Mouse (Mus musculus): ENCODE data around the gene Agap3. TPM values are rescaled to one million over a fixed set of nuclear protein-coding genes. Genes with fewer than 3 reads are reported as not detected.

The Agap3 gene
- polyA plus RNA-seq, 1 experiment from 2014 or later = 72.0 TPM

DNA sequence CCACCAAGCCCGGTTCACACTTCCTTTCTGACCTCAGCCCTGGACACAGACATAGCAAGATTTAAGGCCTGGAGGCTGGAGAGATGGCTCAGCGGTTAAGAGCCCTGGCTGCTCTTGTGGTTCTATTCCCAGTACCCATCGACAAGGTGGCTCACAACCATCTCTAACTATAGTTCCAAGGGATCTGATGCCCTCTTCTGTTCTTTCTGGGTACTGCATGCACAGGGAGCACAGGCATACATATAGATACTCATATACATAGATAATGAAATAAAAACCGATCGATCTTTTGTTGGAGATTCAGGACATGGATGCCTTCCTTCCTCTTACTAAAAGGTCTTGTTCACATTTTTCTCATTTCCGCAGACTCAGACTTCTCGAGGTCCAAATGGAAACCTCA, 56.4 kb downstream of the Agap3 start:
- WGBS = 94% methylated on average over 7 of the region's 7 CpGs
- Histone ChIP-seq H3K27ac (ENCODE audit: low read depth, low read length) (no peak overlapping the region), H3K27me3 (ENCODE audit: control insufficient read depth, insufficient read depth, low read length) (no peaks in the 10 kb centered on the region), H3K9ac (ENCODE audit: low read length) (no peak overlapping the region), H3K4me2 (ENCODE audit: low read depth) (no peak overlapping the region), H3K4me1 (ENCODE audit: control insufficient read depth, insufficient read depth, low read length) (peaks cover 4% of the 10 kb centered on the region; the same call in 1 of the 2 replicates), H3K9me3 (ENCODE audit: control insufficient read depth, low read length) (no peaks in the 10 kb centered on the region), H3K4me3 (ENCODE audit: low read depth, low read length) (no peak overlapping the region), H3K36me3 (ENCODE audit: control insufficient read depth, insufficient read depth, low read length) (no peaks in the 10 kb centered on the region)
- ATAC-seq (ENCODE audit: insufficient read depth, low FRiP score, low TSS enrichment) (no peak), DNase-seq (ENCODE audit: low spot score) (no peak)

DNA sequence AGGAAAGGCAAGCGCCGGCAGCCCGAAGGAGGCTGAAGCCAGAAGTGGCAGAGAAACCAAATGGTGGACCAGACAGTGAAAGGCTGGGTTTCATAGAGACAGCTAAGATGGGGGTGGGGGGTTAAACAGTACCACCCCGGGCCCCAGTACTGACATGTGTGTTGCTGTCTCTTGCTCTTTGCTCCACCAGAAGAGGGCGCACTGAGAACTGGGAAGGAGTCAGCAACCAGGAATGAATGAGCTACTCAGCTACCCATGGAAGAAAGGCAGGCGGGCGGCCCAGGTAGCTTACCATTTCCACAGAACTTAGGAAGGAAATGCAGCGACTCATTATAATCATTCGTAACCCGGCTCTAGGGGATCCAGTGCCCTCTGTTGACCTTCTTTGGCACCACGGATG, 58.7 kb downstream of the Agap3 start:
- H3K4me3 ChIP-seq (ENCODE audit: low read depth, low read length) = no peak overlapping the region
- no peaks in the 10 kb centered on the region for H3K4me1 ChIP-seq (ENCODE audit: control insufficient read depth, insufficient read depth, low read length)
- no peak for ATAC-seq (ENCODE audit: insufficient read depth, low FRiP score, low TSS enrichment)
- no peaks in the 10 kb centered on the region for H3K27me3 ChIP-seq (ENCODE audit: control insufficient read depth, insufficient read depth, low read length)
- WGBS = 42% methylated on average over 11 of the region's 11 CpGs
- no peak overlapping the region for H3K9ac ChIP-seq (ENCODE audit: low read length)
- no peak for DNase-seq (ENCODE audit: low spot score)
- H3K27ac ChIP-seq (ENCODE audit: low read depth, low read length) = 0 out of 2 replicates have a peak overlapping the region, but pooled peaks have one; percentile 34
- no peaks in the 10 kb centered on the region for H3K9me3 ChIP-seq (ENCODE audit: control insufficient read depth, low read length)
- no peaks in the 10 kb centered on the region for H3K36me3 ChIP-seq (ENCODE audit: control insufficient read depth, insufficient read depth, low read length)
- no peak overlapping the region for H3K4me2 ChIP-seq (ENCODE audit: low read depth)

DNA sequence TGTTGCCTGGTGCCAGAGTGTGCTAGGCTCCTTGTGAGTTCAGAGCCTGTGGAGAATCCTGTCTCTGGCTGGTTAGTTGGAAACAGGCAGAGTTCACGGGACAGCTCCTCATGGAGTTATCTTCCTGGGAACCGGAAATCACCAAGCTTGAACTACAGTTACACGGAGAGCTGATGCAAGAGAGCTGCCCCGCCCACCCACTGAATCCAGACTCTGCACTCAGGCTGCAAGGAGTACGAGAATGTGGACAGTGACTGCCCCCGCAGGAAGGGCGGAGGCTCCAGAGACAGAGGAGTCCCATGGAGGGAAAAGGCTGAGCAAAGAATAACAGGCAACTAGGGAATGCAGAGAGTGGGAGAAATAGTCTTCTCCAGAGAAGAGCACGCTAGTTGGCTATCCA, 60.3 kb downstream of the Agap3 start:
- 58% methylated on average over 8 of the region's 8 CpGs for WGBS

DNA sequence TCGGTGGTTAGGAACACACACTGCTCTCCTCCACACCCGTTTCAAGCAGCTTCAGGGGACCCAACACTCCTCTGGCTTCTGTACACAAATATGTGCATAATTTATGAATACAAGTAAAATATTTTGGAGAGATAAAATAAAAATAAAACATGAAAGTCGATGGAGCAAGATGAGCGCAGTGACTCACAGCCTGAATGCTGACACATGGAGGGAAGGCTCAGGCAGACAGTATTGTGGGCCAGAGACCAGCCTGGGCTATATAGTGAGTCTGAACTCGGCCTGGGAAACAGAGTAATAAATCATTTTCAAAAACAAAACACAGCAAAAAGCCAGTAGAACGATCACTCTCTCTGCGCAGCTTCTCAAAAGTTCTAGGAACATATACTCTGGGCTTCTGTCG, 69.4 kb downstream of the Agap3 start:
- H3K27me3 ChIP-seq (ENCODE audit: control insufficient read depth, insufficient read depth, low read length) = peaks cover 30% of the 10 kb centered on the region
- no peak overlapping the region for H3K27ac ChIP-seq (ENCODE audit: low read depth, low read length)
- 62% methylated on average over 8 of the region's 8 CpGs for WGBS
- H3K9me3 ChIP-seq (ENCODE audit: control insufficient read depth, low read length) = no peaks in the 10 kb centered on the region
- no peak for DNase-seq (ENCODE audit: low spot score)
- no peak overlapping the region for H3K9ac ChIP-seq (ENCODE audit: low read length)
- H3K36me3 ChIP-seq (ENCODE audit: control insufficient read depth, insufficient read depth, low read length) = no peaks in the 10 kb centered on the region
- no peaks in the 10 kb centered on the region for H3K4me1 ChIP-seq (ENCODE audit: control insufficient read depth, insufficient read depth, low read length)
- no peak overlapping the region for H3K4me3 ChIP-seq (ENCODE audit: low read depth, low read length)
- no peak overlapping the region for H3K4me2 ChIP-seq (ENCODE audit: low read depth)
- no peak for ATAC-seq (ENCODE audit: insufficient read depth, low FRiP score, low TSS enrichment)

More for the DNA sequence above, 60.3 kb downstream of the Agap3 start:
- no peaks in the 10 kb centered on the region for H3K36me3 ChIP-seq (ENCODE audit: control insufficient read depth, insufficient read depth, low read length)
- no peak overlapping the region for H3K9ac ChIP-seq (ENCODE audit: low read length)
- no peaks in the 10 kb centered on the region for H3K4me1 ChIP-seq (ENCODE audit: control insufficient read depth, insufficient read depth, low read length)
- no peak overlapping the region for H3K27ac ChIP-seq (ENCODE audit: low read depth, low read length)
- H3K4me3 ChIP-seq (ENCODE audit: low read depth, low read length) = no peak overlapping the region
- no peaks in the 10 kb centered on the region for H3K27me3 ChIP-seq (ENCODE audit: control insufficient read depth, insufficient read depth, low read length)
- no peaks in the 10 kb centered on the region for H3K9me3 ChIP-seq (ENCODE audit: control insufficient read depth, low read length)
- no peak for ATAC-seq (ENCODE audit: insufficient read depth, low FRiP score, low TSS enrichment)
- H3K4me2 ChIP-seq (ENCODE audit: low read depth) = no peak overlapping the region
- no peak for DNase-seq (ENCODE audit: low spot score)

DNA sequence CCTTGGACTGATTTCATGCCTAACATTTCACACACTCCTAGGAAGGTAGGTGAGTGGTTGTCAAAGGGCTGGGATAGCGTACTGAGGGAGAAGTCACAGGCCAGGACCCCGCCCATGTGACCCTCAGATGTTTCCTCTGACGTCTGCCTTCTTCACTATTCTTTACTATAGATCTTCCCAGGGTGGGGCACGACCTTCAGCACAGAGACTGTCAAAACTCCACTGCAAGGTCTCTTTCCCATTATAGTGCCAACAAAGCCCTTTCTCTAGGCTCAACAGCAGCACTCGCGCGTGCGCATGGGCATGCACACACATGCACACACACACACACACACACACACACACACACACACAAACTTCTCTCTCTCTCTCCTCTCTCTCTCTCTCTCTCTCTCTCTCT, 71.8 kb downstream of the Agap3 start:
- no peaks in the 10 kb centered on the region for H3K36me3 ChIP-seq (ENCODE audit: control insufficient read depth, insufficient read depth, low read length)
- no peak overlapping the region for H3K9ac ChIP-seq (ENCODE audit: low read length)
- ATAC-seq (ENCODE audit: insufficient read depth, low FRiP score, low TSS enrichment) (no peak), DNase-seq (ENCODE audit: low spot score) (no peak)
- WGBS = 32% methylated on average over 8 of the region's 8 CpGs
- no peak overlapping the region for H3K4me3 ChIP-seq (ENCODE audit: low read depth, low read length)
- H3K4me1 ChIP-seq (ENCODE audit: control insufficient read depth, insufficient read depth, low read length) = peaks cover 8% of the 10 kb centered on the region
- no peak overlapping the region for H3K4me2 ChIP-seq (ENCODE audit: low read depth)
- H3K27me3 ChIP-seq (ENCODE audit: control insufficient read depth, insufficient read depth, low read length) = peaks cover 49% of the 10 kb centered on the region
- H3K9me3 ChIP-seq (ENCODE audit: control insufficient read depth, low read length) = no peaks in the 10 kb centered on the region
- no peak overlapping the region for H3K27ac ChIP-seq (ENCODE audit: low read depth, low read length)

DNA sequence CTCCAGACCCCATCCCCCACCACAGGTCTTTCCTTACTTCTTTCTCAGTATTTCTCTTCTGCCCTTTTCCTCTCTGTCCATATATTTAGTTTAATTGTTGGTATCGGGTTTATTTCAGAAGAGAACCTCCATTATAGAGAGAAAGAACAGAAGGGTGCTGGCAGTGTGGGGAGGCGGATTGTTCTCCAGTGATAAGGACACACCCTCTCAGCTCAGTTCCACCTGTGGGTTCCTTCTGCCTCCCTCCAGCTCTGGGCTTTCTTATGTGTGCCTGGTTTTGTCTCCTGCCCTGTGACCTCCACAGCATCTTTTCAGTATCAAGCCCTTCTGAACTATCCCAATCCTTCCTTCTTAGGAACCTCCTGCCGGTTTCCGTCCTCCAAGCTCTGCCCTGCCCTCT, 72.5 kb downstream of the Agap3 start:
- Histone ChIP-seq H3K4me1 (ENCODE audit: control insufficient read depth, insufficient read depth, low read length) (peaks cover 8% of the 10 kb centered on the region), H3K27me3 (ENCODE audit: control insufficient read depth, insufficient read depth, low read length) (peaks cover 53% of the 10 kb centered on the region), H3K4me3 (ENCODE audit: low read depth, low read length) (no peak overlapping the region), H3K9ac (ENCODE audit: low read length) (no peak overlapping the region), H3K27ac (ENCODE audit: low read depth, low read length) (no peak overlapping the region), H3K36me3 (ENCODE audit: control insufficient read depth, insufficient read depth, low read length) (no peaks in the 10 kb centered on the region), H3K4me2 (ENCODE audit: low read depth) (peak overlapping the region; percentile 21; the same call in 1 of the 2 replicates), H3K9me3 (ENCODE audit: control insufficient read depth, low read length) (no peaks in the 10 kb centered on the region)
- ATAC-seq (ENCODE audit: insufficient read depth, low FRiP score, low TSS enrichment) (no peak), DNase-seq (ENCODE audit: low spot score) (no peak)
- 19% methylated on average over 4 of the region's 4 CpGs for WGBS

DNA sequence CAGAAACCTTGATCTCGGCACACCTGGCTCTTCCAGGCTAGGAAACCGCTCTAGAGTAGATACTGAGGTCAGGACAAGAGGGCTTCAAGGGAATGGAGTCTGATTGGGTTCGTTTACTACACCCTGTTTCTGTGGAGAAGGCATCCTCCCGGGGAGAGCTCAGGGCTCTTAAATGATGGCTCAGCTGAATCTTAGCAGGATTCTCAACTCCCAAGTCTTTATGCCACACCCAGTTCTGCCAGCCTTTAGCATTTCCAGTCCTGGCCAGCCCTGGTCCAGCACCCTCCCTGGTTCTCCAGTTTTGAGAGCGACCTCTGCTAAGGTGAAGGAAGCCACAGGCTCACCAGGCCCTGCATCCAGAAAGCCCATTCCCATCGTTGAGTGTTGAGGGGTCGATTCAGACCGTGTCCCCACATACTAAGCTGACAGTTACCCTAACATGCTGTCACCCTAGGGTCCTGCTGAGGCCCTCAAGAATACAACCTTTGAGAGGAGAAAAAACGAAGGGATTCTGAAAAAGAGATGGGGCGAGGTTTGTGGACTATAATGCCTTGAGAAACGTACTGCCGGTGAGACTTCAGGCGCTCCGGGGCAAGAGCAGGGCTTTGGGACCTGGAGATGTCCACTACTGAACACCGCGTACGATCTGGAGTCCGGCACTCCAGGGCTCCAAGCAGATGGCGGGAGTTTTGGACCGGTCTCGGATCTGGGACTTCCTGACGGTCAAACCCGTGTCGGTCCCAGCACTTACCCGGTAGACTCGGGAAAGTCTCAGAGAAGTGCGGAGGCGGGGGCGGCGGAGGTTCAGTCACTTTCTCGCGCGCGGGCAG, 73.6 kb downstream of the Agap3 start:
- DNase-seq (ENCODE audit: low spot score) (no peak), ATAC-seq (ENCODE audit: insufficient read depth, low FRiP score, low TSS enrichment) (0 out of 2 replicates have a peak, but pooled peaks have one; percentile 2)

DNA sequence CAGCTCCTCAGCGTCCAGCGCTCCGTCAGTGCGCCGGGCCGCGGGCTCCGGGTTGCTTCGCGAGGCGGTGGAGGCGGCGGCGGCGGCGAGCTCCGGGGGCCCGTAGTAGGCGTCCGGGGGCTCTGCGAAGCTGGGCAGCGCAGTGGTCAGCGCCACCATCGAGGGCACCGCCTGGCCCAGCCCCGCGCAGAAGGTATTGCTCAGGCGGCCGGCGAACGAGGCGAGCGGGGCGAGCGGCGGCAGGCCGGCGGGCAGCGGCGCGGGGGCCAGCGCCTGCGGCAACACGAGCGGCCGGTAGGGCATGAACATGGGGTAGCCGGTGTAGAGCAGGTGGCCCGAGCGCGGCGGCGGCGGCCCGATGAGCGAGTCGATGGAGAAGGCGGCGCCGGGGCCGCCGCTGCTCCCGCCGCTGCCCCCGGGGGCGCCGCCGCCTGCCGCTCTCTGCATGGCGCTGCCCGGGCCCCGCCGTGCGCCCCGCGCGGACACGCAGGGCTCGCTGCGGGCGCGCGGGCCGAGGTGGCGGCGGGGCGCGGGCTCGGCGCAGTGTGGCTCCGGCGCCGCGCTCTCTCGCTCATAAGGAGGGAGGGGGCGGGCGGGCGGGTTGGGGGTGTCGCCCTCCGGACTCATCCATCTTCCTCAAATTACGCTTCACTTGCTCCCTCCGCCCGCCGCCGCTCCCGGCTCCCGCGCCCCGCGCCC, 74.4 kb downstream of the Agap3 start:
- H3K4me3 ChIP-seq (ENCODE audit: low read depth, low read length) = peak overlapping the region; percentile 50
- H3K4me1 ChIP-seq (ENCODE audit: control insufficient read depth, insufficient read depth, low read length) = peaks cover 8% of the 10 kb centered on the region
- ATAC-seq (ENCODE audit: insufficient read depth, low FRiP score, low TSS enrichment) (peak; percentile 79), DNase-seq (ENCODE audit: low spot score) (peak; percentile 57)
- H3K27ac ChIP-seq (ENCODE audit: low read depth, low read length) = no peak overlapping the region
- H3K9me3 ChIP-seq (ENCODE audit: control insufficient read depth, low read length) = no peaks in the 10 kb centered on the region
- peak overlapping the region; percentile 62 for H3K9ac ChIP-seq (ENCODE audit: low read length)
- H3K4me2 ChIP-seq (ENCODE audit: low read depth) = peak overlapping the region; percentile 86
- peaks cover 52% of the 10 kb centered on the region for H3K27me3 ChIP-seq (ENCODE audit: control insufficient read depth, insufficient read depth, low read length)
- under 1% methylated on average over 83 of the region's 109 CpGs for WGBS
- no peaks in the 10 kb centered on the region for H3K36me3 ChIP-seq (ENCODE audit: control insufficient read depth, insufficient read depth, low read length)

More for the DNA sequence above, 73.6 kb downstream of the Agap3 start:
- Histone ChIP-seq H3K27me3 (ENCODE audit: control insufficient read depth, insufficient read depth, low read length) (peaks cover 53% of the 10 kb centered on the region), H3K9me3 (ENCODE audit: control insufficient read depth, low read length) (no peaks in the 10 kb centered on the region), H3K4me1 (ENCODE audit: control insufficient read depth, insufficient read depth, low read length) (peaks cover 8% of the 10 kb centered on the region), H3K36me3 (ENCODE audit: control insufficient read depth, insufficient read depth, low read length) (no peaks in the 10 kb centered on the region), H3K4me3 (ENCODE audit: low read depth, low read length) (peak overlapping the region; percentile 50), H3K9ac (ENCODE audit: low read length) (peak overlapping the region; percentile 62), H3K27ac (ENCODE audit: low read depth, low read length) (no peak overlapping the region), H3K4me2 (ENCODE audit: low read depth) (peak overlapping the region; percentile 86)
- WGBS = 3% methylated on average over 34 of the region's 34 CpGs
